Mouse (Mus musculus) kidney, adult 2 months (tissue): ENCODE measurements around the gene 1700020D05Rik.
A peak's percentile ranks its signal among the peaks of the same experiment; 100 is the strongest.

Experiments
- CTCF ChIP-seq: fragments of 200-500 bp; conservative IDR thresholded peaks from 2 replicates; pipeline ENCODE4 v1.5.1; 2011; ENCODE audit warnings: low read depth, mild to moderate bottlenecking, control low read depth, low read length, moderate library complexity, mixed read lengths; ENCODE audit not compliant: insufficient read depth, insufficient read length
- POLR2A ChIP-seq: fragments of 200-500 bp; IDR thresholded peaks from one replicate; pipeline ENCODE4 v1.6.1; 2011; ENCODE audit warnings: low read depth, low read length, control low read depth

DNA sequence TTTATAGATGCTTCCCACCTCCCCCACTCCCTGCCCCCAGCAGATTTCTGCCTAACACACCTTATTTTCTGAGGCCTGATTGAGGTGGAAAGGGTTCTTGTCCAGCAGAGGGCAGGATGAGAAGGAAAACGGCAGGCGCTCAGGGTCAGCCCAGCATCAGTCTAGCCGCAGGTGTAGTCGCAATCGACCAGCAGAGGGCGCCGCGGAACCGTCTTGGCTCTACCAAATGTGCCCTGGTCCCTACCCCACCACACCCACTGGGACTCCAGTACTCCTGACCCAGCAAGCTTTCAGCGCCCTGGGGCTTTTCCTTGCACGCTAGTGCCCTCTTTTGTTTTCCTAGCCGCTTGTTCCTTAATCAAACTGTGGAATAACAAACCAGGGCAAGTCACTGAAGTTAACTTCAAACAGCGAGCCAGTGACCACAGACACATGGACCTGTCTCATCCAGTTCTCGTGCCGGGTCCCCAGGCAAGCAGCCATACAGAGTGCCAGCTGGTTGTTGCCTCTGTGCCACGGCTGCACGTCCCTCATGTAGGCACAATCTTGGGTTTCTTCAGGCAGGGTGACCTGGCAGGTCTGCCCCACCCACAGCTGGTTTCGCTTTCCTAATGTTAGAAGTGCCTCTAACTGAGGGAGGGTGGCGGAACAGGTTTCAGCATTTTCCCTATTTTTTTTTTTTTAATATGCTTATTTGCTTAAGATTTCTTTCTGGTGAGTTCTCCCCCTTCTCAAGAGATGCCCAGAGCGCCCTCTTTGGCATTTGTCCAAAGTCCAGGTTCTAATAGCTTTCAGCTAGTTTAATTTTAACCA is 25.9 kb upstream of the 1700020D05Rik start:
- TF ChIP-seq POLR2A (no peak), CTCF (peak; percentile 98)
